Mouse (Mus musculus): ENCODE results near the gene Spata25. TPM values are rescaled to one million over a fixed set of nuclear protein-coding genes. Genes with fewer than 3 reads are reported as not detected.
A peak's percentile ranks its signal among the peaks of the same experiment; 100 is the strongest.
"Not testable (repeated sequence)": the region's sequence is repeated elsewhere in the genome, so short reads cannot be mapped to it uniquely, and the experiment has no call there.

The Spata25 gene
- polyA plus RNA-seq, 1 experiment: 0.40 TPM

GRCm38 (mm10) chr2:164859640-164860432 lies 31.5 kb upstream of the Spata25 start:
- H3K4me3 ChIP-seq (ENCODE audit: extremely low read depth, insufficient read depth, insufficient read length): no peak overlapping the region
- TF ChIP-seq CTCF (IDR thresholded peaks at IDR 0.05; ENCODE audit: extremely low read depth, insufficient read depth, insufficient read length, insufficient replicate concordance): no peak
- TF ChIP-seq POLR2A (IDR thresholded peaks at IDR 0.05; ENCODE audit: low read depth, low read length): no peak
- peaks cover 17% of the 10 kb centered on the region for H3K4me1 ChIP-seq (ENCODE audit: control insufficient read depth, insufficient read depth, insufficient read length)
- WGBS: 69% methylated on average over 9 of the region's 9 CpGs
- peaks cover 10% of the 10 kb centered on the region for H3K27me3 ChIP-seq (ENCODE audit: control insufficient read depth, insufficient read depth, low read length)
- H3K36me3 ChIP-seq (ENCODE audit: control insufficient read depth, insufficient read depth, low read length): no peaks in the 10 kb centered on the region
- no peak overlapping the region for H3K27ac ChIP-seq (ENCODE audit: insufficient read depth, low read length)
- no peak for DNase-seq (ENCODE audit: low read depth in 1 of 2, low spot score in 2 of 2)

- Histone ChIP-seq H3K4me3 (ENCODE audit: extremely low read depth, insufficient read depth, insufficient read length) (no peak overlapping the region), H3K27me3 (ENCODE audit: control insufficient read depth, insufficient read depth, low read length) (peaks cover 10% of the 10 kb centered on the region), H3K36me3 (ENCODE audit: control insufficient read depth, insufficient read depth, low read length) (no peaks in the 10 kb centered on the region), H3K27ac (ENCODE audit: insufficient read depth, low read length) (no peak overlapping the region), H3K4me1 (ENCODE audit: control insufficient read depth, insufficient read depth, insufficient read length) (peaks cover 17% of the 10 kb centered on the region)
- TF ChIP-seq CTCF (IDR thresholded peaks at IDR 0.05; ENCODE audit: extremely low read depth, insufficient read depth, insufficient read length, insufficient replicate concordance) (no peak), POLR2A (IDR thresholded peaks at IDR 0.05; ENCODE audit: low read depth, low read length) (no peak)
- DNase-seq (ENCODE audit: low read depth in 1 of 2, low spot score in 2 of 2): no peak
- 72% methylated on average over 2 of the region's 2 CpGs for WGBS
These were observed 30.8 kb upstream of the Spata25 start for GRCm38 (mm10) chr2:164859155-164859554.

- Histone ChIP-seq H3K27me3 (ENCODE audit: control insufficient read depth, insufficient read depth, low read length) (peaks cover 10% of the 10 kb centered on the region), H3K36me3 (ENCODE audit: control insufficient read depth, insufficient read depth, low read length) (no peaks in the 10 kb centered on the region), H3K27ac (ENCODE audit: insufficient read depth, low read length) (no peak overlapping the region), H3K4me3 (ENCODE audit: extremely low read depth, insufficient read depth, insufficient read length) (peak overlapping the region; percentile 65; the same call in 1 of the 2 replicates), H3K4me1 (ENCODE audit: control insufficient read depth, insufficient read depth, insufficient read length) (peaks cover 17% of the 10 kb centered on the region)
- 13% methylated on average over 19 of the region's 19 CpGs for whole genome bisulfite sequencing
- TF ChIP-seq POLR2A (IDR thresholded peaks at IDR 0.05; ENCODE audit: low read depth, low read length): no peak
- no peak for TF ChIP-seq CTCF (IDR thresholded peaks at IDR 0.05; ENCODE audit: extremely low read depth, insufficient read depth, insufficient read length, insufficient replicate concordance)
- no peak for DNase-seq (ENCODE audit: low read depth in 1 of 2, low spot score in 2 of 2)
These were observed 29.7 kb upstream of the Spata25 start for GRCm38 (mm10) chr2:164857842-164858553.

GRCm38 (mm10) chr2:164857101-164857821 lies 28.9 kb upstream of the Spata25 start, which contains the start of gene Pltp:
Pltp (minus strand) TSS chr2:164857711.
- H3K36me3 ChIP-seq (ENCODE audit: control insufficient read depth, insufficient read depth, low read length): no peaks in the 10 kb centered on the region
- no peak for TF ChIP-seq CTCF (IDR thresholded peaks at IDR 0.05; ENCODE audit: extremely low read depth, insufficient read depth, insufficient read length, insufficient replicate concordance)
- TF ChIP-seq POLR2A (IDR thresholded peaks at IDR 0.05; ENCODE audit: low read depth, low read length): no peak
- peaks cover 10% of the 10 kb centered on the region for H3K27me3 ChIP-seq (ENCODE audit: control insufficient read depth, insufficient read depth, low read length)
- WGBS: 1% methylated on average over 47 of the region's 47 CpGs
- peaks cover 12% of the 10 kb centered on the region for H3K4me1 ChIP-seq (ENCODE audit: control insufficient read depth, insufficient read depth, insufficient read length)
- H3K4me3 ChIP-seq (ENCODE audit: extremely low read depth, insufficient read depth, insufficient read length): peak within 1 kb of the TSS; percentile 65
- no peak within 1 kb of the TSS for H3K27ac ChIP-seq (ENCODE audit: insufficient read depth, low read length)
- DNase-seq (ENCODE audit: low read depth in 1 of 2, low spot score in 2 of 2): peak in 1 of 2 experiments; percentile 44

GRCm38 (mm10) chr2:164856309-164857100 lies 28.2 kb upstream of the Spata25 start:
- no peak overlapping the region for H3K27ac ChIP-seq (ENCODE audit: insufficient read depth, low read length)
- peaks cover 11% of the 10 kb centered on the region; the same call in 1 of the 2 replicates for H3K4me1 ChIP-seq (ENCODE audit: control insufficient read depth, insufficient read depth, insufficient read length)
- peak overlapping the region; percentile 65 for H3K4me3 ChIP-seq (ENCODE audit: extremely low read depth, insufficient read depth, insufficient read length)
- H3K27me3 ChIP-seq (ENCODE audit: control insufficient read depth, insufficient read depth, low read length): peaks cover 10% of the 10 kb centered on the region
- 3% methylated on average over 42 of the region's 42 CpGs for WGBS
- H3K36me3 ChIP-seq (ENCODE audit: control insufficient read depth, insufficient read depth, low read length): no peaks in the 10 kb centered on the region
- DNase-seq (ENCODE audit: low read depth in 1 of 2, low spot score in 2 of 2): no peak
- TF ChIP-seq POLR2A (IDR thresholded peaks at IDR 0.05; ENCODE audit: low read depth, low read length): no peak
- TF ChIP-seq CTCF (IDR thresholded peaks at IDR 0.05; ENCODE audit: extremely low read depth, insufficient read depth, insufficient read length, insufficient replicate concordance): no peak

GRCm38 (mm10) chr2:164855572-164855971 lies 27.2 kb upstream of the Spata25 start:
- peaks cover 11% of the 10 kb centered on the region; the same call in 1 of the 2 replicates for H3K4me1 ChIP-seq (ENCODE audit: control insufficient read depth, insufficient read depth, insufficient read length)
- WGBS: 91% methylated on average over 5 of the region's 5 CpGs
- H3K36me3 ChIP-seq (ENCODE audit: control insufficient read depth, insufficient read depth, low read length); H3K27ac ChIP-seq (ENCODE audit: insufficient read depth, low read length); H3K4me3 ChIP-seq (ENCODE audit: extremely low read depth, insufficient read depth, insufficient read length); DNase-seq (ENCODE audit: low read depth in 1 of 2, low spot score in 2 of 2): not testable (repeated sequence)
- peaks cover 10% of the 10 kb centered on the region for H3K27me3 ChIP-seq (ENCODE audit: control insufficient read depth, insufficient read depth, low read length)

Measured in spleen, adult 2 months (tissue).